Mouse (Mus musculus) left cerebral cortex, postnatal 25 days (tissue): Measurements from ENCODE around the gene Rpl11. TPM values are rescaled to one million over a fixed set of nuclear protein-coding genes. Genes with fewer than 3 reads are reported as not detected.
A peak's percentile ranks its signal among the peaks of the same experiment; 100 is the strongest.
"Not testable (repeated sequence)": the region's sequence is repeated elsewhere in the genome, so short reads cannot be mapped to it uniquely, and the experiment has no call there.

Experiments
- DNase-seq, 2 experiments: peaks; one replicate each; pipeline ENCODE4 v3.0.0; 2022; ENCODE audit warnings: low spot score in 2 of 2, mixed read lengths in 1 of 2
- intact Hi-C: fragments of 180-260 bp; cut with DNase I; formaldehyde crosslinking; loops from one replicate; pipeline ENCODE4 v1.15.1; 2025
- total RNA-seq, 2 experiments: library from RNA; stranded (reverse); gene quantifications; 2 replicates each; pipeline ENCODE4 v1.2.3; 2021

Rpl11 gene
- 100 to 1,000 TPM; 233 to 241 TPM for total RNA-seq

- intact Hi-C loops = loop anchor here (2.0 kb wide), 1 partner anchor 32 kb away; the partner anchor contains the start of gene Eloa
Observed at GRCm38 (mm10) chr4:136053247-136053596, at the start of gene Rpl11. Gene Rpl11, minus strand, starts transcription at chr4:136053428.

DNA sequence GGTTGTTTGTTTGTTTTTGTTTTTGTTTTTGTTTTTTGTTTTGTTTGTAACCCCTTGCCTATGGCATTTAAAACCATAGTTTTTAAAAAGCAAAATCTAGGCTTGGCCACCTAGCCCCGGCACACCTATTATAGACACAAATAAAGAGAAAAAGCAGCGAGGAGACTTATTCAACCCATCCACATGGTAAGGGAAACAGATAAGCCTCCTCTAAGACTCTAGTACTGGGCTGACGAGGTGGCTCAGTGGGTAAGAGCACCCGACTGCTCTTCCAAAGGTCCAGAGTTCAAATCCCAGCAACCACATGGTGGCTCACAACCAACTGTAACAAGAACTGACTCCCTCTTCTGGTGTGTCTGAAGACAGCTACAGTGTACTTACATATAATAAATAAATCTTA is 48.5 kb upstream of the Rpl11 start:
- DNase-seq, intact Hi-C loops: not testable (repeated sequence)

More at GRCm38 (mm10) chr4:136053247-136053596, at the start of gene Rpl11:
- DNase-seq = peak; percentile 90 to 96

DNA sequence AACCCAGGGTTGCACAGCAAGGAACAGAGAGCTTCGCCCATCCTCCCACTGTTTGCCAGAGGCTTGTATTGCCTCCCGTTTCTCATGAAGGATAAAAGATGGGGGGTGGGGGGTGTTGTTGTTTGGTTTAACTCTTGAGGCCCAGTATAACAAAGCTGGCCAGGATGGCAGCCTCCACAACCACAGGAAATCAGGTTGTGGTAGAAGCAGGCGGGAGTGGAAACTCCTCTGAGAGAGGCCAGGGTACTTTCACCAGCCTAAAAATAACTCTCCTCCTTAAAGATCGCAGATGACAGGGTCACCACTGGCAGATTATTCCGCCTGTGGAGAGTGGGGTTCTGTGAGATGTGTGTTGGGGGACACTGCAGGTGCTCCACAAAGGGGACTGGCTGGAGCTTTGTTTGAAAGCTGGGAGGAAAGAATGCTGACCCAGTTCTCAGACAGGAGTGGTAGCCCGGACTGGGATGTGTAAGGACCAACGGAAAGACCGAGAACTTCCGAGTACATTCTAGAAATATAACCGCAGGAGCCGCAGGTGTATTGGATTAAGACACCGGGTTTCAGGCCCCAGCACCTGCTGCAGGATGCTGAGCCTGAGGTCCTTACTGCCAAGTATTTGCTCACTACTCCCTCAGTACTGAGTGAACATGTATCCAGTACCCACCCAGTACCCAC is 47.3 kb upstream of the Rpl11 start:
- no peak for DNase-seq
- intact Hi-C loops = no loop called here

DNA sequence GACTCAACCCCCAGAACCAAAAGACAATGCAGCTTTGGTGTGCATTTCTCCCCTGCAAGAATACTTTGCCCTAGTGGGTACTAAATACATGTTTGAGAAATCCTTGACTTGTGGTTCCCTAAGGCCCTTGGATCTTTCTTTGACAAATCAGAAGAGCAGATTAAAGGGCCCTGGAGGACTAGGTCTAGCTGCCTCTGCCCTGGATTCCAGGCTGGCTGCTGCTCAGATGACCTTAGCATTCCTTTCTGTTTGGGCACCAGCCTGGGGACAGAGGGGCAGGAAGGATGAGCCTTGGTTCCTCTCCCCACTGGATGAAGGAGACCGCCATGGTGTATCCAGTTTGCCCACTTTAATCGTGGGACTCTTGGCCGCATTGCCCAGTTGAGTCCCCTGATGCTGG is 45.2 kb upstream of the Rpl11 start:
- no peak for DNase-seq
- intact Hi-C loops = no loop called here

- intact Hi-C loops = no loop called here
- DNase-seq = no peak
Observed at GRCm38 (mm10) chr4:136096446-136097113, 43.4 kb upstream of the Rpl11 start.

DNA sequence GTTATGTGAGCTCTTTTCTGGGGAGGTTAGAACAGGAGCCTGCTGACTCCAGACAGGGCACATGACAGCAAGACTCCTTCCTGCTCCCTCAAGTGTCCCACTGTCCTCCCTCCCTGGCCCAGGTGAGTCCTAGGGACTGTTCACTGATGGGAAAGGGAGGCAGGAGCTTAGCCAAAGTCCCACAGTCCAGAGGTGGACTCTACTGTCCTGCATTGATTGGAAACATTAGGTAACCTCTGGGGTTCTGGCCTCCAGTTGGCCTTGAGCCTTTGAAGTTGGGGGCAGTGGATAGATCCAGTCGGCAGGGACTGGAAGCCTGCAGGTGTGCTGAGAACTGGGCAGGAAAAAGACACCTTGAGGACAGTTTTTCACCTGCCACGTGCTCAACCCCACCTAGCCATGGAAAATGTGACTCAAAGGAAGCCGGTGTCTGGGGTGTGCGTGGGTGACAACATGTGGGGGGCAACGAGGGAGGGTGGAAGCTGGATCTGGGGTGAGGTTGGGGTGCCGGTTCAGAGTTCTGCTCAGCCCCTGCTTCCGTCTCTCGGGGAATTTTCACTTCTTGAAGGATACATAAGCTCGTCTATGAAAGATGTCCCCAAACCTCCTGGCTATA is 42.4 kb upstream of the Rpl11 start:
- DNase-seq = no peak
- intact Hi-C loops = no loop called here

- peak; percentile 31 to 67 for DNase-seq
- intact Hi-C loops = no loop called here
Observed at GRCm38 (mm10) chr4:136094519-136095219, 41.4 kb upstream of the Rpl11 start.

- DNase-seq = no peak
- intact Hi-C loops = no loop called here
Observed at GRCm38 (mm10) chr4:136092498-136092897, 39.3 kb upstream of the Rpl11 start.

DNA sequence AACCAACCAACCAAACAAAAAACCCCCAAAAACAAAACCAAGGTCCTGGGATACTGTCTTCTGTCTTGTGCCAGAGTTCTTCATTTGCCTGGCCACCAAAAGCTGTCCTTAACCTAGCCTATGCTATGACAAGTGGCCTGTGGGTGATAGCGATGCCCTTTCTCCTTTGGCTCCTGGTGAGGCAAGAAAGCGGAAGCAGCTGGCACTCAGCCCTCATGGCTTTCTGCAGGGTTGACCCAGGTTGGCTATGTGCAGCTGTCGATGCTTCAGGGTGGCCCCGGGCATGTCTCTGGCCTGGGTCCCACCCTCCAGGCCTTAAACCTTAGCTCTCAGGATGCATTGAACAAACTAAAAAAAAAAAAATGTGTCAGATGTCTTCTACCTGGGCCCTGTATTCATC is 38.1 kb upstream of the Rpl11 start:
- intact Hi-C loops = no loop called here
- no peak for DNase-seq

- intact Hi-C loops = no loop called here
Observed at GRCm38 (mm10) chr4:136089748-136090583, 36.7 kb upstream of the Rpl11 start.

GRCm38 (mm10) chr4:136088971-136089747 is 35.9 kb upstream of the Rpl11 start:
- intact Hi-C loops = no loop called here
- no peak for DNase-seq

More at GRCm38 (mm10) chr4:136089748-136090583, 36.7 kb upstream of the Rpl11 start:
- DNase-seq = no peak

DNA sequence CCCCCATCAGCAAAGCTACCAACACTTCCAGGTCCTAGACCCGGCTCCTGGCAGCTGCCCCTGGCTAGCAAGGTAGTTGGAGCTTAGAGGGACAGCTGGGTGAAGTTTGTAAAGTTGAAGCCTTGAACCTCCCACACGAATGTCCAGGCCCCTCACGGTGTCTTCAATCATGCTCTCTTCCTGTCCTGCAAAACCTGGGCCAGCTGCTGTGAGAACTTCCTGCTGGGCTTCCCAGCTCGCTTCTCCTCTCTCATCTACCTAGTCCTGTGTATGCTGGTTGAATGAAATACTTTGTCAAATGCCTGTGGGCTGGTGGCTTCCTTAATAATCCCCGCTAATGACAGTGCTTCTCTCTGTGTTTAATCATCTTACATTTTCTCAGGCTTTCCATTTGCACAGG is 35.1 kb upstream of the Rpl11 start:
- intact Hi-C loops = no loop called here
- DNase-seq = no peak

GRCm38 (mm10) chr4:136087261-136087660 is 34.0 kb upstream of the Rpl11 start:
- intact Hi-C loops = no loop called here
- DNase-seq = no peak

- no peak for DNase-seq
- intact Hi-C loops = no loop called here
Observed at GRCm38 (mm10) chr4:136084840-136085239, 31.6 kb upstream of the Rpl11 start.

DNA sequence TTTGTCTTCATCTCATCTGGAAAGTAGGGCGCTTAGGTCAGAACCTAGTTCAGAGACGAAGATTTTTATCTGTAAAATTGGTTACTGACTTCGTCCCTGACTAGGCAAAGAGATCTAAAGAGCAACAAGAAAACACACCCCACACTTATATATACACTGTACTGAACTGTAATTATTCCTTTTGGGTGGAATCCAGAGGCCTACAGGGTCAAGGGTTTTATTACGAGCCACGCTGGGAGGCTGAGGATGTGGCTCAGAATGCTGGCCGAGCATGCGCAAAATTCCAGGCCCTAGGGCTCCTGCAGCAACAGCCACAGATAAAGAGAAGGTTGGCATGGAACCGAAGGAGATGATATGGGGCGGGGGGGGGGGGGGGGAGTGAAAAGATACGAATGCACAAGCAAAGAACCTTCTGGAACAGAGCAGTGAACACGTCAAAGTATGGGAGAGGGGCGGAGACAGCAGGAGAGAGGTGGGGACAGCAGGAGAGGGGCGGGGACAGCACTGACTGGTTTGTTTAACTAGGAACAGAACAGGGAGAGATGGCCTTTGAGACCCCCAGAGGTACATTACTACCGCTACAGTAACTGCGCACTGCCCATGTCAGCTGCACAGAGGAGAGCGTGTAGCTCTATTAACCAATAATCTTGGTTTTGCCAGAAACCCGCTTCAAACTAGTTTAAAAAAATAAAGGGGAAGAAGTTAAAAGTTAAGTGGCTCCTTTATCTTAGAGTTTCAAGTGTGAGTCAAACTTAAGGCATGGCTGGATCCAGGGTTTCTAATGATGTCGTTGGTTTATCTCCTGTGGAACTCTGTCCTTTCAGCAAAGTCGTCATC is 30.3 kb upstream of the Rpl11 start:
- intact Hi-C loops = no loop called here
- DNase-seq = no peak

DNA sequence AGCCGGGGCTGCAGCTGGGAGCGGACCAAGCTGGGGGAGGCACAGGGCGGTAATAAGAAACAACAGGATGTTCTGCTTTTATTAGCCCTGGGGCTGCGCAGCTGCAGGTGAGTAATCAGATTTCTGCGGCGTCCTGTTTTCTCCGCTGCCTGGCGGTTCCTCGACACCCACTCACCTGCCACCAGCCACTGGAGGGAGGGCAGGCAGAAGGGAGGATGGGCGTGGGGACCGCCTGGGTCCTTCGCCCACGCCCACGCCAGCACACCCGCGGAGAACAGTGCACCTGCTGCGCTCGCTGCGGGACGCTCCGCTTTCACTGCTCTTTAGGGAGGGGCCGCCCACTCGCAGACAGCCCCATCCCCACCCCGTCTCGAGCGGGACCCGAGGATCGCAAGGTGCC is 28.5 kb upstream of the Rpl11 start:
- DNase-seq = peak; percentile 9 to 20
- intact Hi-C loops = no loop called here

GRCm38 (mm10) chr4:136078649-136079048 is 25.4 kb upstream of the Rpl11 start:
- no peak for DNase-seq
- intact Hi-C loops = no loop called here
